21 mouse cellular contexts compared by ENCODE assay signal in genomic region chr7:66580687-66581151, GRCm38 (mm10).
DNase-seq lines count a peak whose midpoint lies in the region; ATAC-seq and TF ChIP-seq lines count a peak whose summit lies in the region.
"Had no signal": no experiment of that assay in that cellular context is flagged by ENCODE, and none has a peak within 500 bp of the region (broad histone marks: within the 10 kb centered on the region; RNA-seq: fewer than 3 reads in every experiment).

No protein-coding gene starts in this region.

- H3K36me3 ChIP-seq in hindbrain, postnatal 0 days (ENCODE audit: insufficient read depth, low read length), result no peaks in the 10 kb centered on the region
- no peaks in the 10 kb centered on the region for H3K36me3 ChIP-seq in hindbrain, embryonic 14.5 days (replicated peaks; ENCODE audit: control insufficient read depth, insufficient read depth)
- H3K36me3 ChIP-seq in ES-E14 (ENCODE audit: control insufficient read depth, insufficient read depth, low read length, poor library complexity, severe bottlenecking), result no peaks in the 10 kb centered on the region
- no peaks in the 10 kb centered on the region for H3K36me3 ChIP-seq in intestine, embryonic 15.5 days
- H3K36me3 ChIP-seq: embryonic facial prominence, embryonic 15.5 days; heart, embryonic 10.5 days; limb, embryonic 13.5 days; liver, embryonic 15.5 days; stomach, embryonic 15.5 days had no signal

- in situ Hi-C loops in ES-E14 (cut with MboI; ENCODE audit: low sequenced_read_pairs in 2 of 2, unreplicated experiment in 2 of 2), result no loop called here

- H3K4me3 ChIP-seq in hindbrain, postnatal 0 days (ENCODE audit: low read length), result no peak overlapping the region
- H3K4me3 ChIP-seq in hindbrain, embryonic 14.5 days (replicated peaks; ENCODE audit: low read length), result no peak overlapping the region
- no peak overlapping the region for H3K4me3 ChIP-seq in ES-E14 (ENCODE audit: insufficient read depth in 1 of 2, low read depth in 1 of 2, low read length in 2 of 2, poor library complexity in 1 of 2, severe bottlenecking in 1 of 2)
- H3K4me3 ChIP-seq in intestine, embryonic 15.5 days (replicated peaks), result no peak overlapping the region
- H3K4me3 ChIP-seq: embryonic facial prominence, embryonic 15.5 days; heart, embryonic 10.5 days; limb, embryonic 13.5 days; liver, embryonic 15.5 days; megakaryocyte, embryonic 14.5 days; stomach, embryonic 15.5 days had no signal

- no peak overlapping the region for H3K9ac ChIP-seq in hindbrain, postnatal 0 days (replicated peaks; ENCODE audit: low read length)
- H3K9ac ChIP-seq in hindbrain, embryonic 14.5 days, result no peak overlapping the region
- no peak overlapping the region for H3K9ac ChIP-seq in ES-E14 (ENCODE audit: insufficient read depth, low read depth, low read length, poor library complexity, severe bottlenecking)
- no peak overlapping the region for H3K9ac ChIP-seq in intestine, embryonic 15.5 days
- H3K9ac ChIP-seq: embryonic facial prominence, embryonic 15.5 days; limb, embryonic 13.5 days; liver, embryonic 15.5 days; stomach, embryonic 15.5 days had no signal

- H3K27me3 ChIP-seq in hindbrain, postnatal 0 days (ENCODE audit: insufficient read depth, low read length), result no peaks in the 10 kb centered on the region
- no peaks in the 10 kb centered on the region for H3K27me3 ChIP-seq in hindbrain, embryonic 14.5 days (ENCODE audit: control insufficient read depth, insufficient read depth, low read length)
- no peaks in the 10 kb centered on the region for H3K27me3 ChIP-seq in intestine, embryonic 15.5 days (replicated peaks)
- H3K27me3 ChIP-seq: embryonic facial prominence, embryonic 15.5 days; limb, embryonic 13.5 days; liver, embryonic 15.5 days; stomach, embryonic 15.5 days had no signal

- DNase-seq in hindbrain, postnatal 0 days (ENCODE audit: low spot score), result peak; percentile 64
- no peak for DNase-seq in hindbrain, embryonic 14.5 days (ENCODE audit: low spot score)
- peak; percentile 94 for DNase-seq in 3T3-L1 (ENCODE audit: low read depth, low spot score)
- DNase-seq in ES-E14 (ENCODE audit: low read depth, low spot score), result no peak
- DNase-seq in liver, result no peak
- no peak for DNase-seq in lung, postnatal 10 days
- DNase-seq: adrenal gland, postnatal 25 days; cerebellum, adult 9-10 months; gastrocnemius, postnatal 14 days; kidney, adult 9 months; kidney, postnatal 36 days; thymus, postnatal 14 days had no signal

- ATAC-seq in hindbrain, postnatal 0 days, result peak; percentile 81
- ATAC-seq in hindbrain, embryonic 14.5 days (ENCODE audit: low FRiP score), result no peak
- ATAC-seq in intestine, embryonic 15.5 days, result peak; percentile 82
- ATAC-seq: activated CD4-positive, CD25-positive, alpha-beta regulatory T cell, adult 4 months; lung, postnatal 0 days had no signal

- peaks cover 4% of the 10 kb centered on the region; the same call in 1 of the 2 replicates for H3K4me1 ChIP-seq in hindbrain, postnatal 0 days (ENCODE audit: insufficient read depth, low read length)
- H3K4me1 ChIP-seq in hindbrain, embryonic 14.5 days (replicated peaks; ENCODE audit: control insufficient read depth, insufficient read depth, low read length), result no peaks in the 10 kb centered on the region
- no peaks in the 10 kb centered on the region for H3K4me1 ChIP-seq in ES-E14 (ENCODE audit: control insufficient read depth in 2 of 2, insufficient read depth in 2 of 2, low read length in 2 of 2, poor library complexity in 1 of 2)
- 0 out of 2 replicates have a peak, but pooled peaks cover 2% of the 10 kb centered on the region for H3K4me1 ChIP-seq in intestine, embryonic 15.5 days (replicated peaks)
- H3K4me1 ChIP-seq: embryonic facial prominence, embryonic 15.5 days; limb, embryonic 13.5 days; liver, embryonic 15.5 days; megakaryocyte, embryonic 14.5 days; stomach, embryonic 15.5 days had no signal

- H3K4me2 ChIP-seq in hindbrain, postnatal 0 days (ENCODE audit: low read depth, low read length), result no peak overlapping the region
- no peak overlapping the region for H3K4me2 ChIP-seq in hindbrain, embryonic 14.5 days (replicated peaks)
- no peak overlapping the region for H3K4me2 ChIP-seq in intestine, embryonic 15.5 days (replicated peaks)
- H3K4me2 ChIP-seq: embryonic facial prominence, embryonic 15.5 days; limb, embryonic 13.5 days; liver, embryonic 15.5 days; stomach, embryonic 15.5 days had no signal

- H3K27ac ChIP-seq in hindbrain, postnatal 0 days, result peak overlapping the region; percentile 41; the same call in 1 of the 2 replicates
- H3K27ac ChIP-seq in hindbrain, embryonic 14.5 days, result no peak overlapping the region
- H3K27ac ChIP-seq in ES-E14 (ENCODE audit: insufficient read depth, low read depth, low read length, poor library complexity, severe bottlenecking), result 0 out of 2 replicates have a peak overlapping the region, but pooled peaks have one; percentile 60
- H3K27ac ChIP-seq in intestine, embryonic 15.5 days, result no peak overlapping the region
- H3K27ac ChIP-seq: embryonic facial prominence, embryonic 15.5 days; limb, embryonic 13.5 days; liver, embryonic 15.5 days; stomach, embryonic 15.5 days had no signal

- H3K9me3 ChIP-seq in hindbrain, postnatal 0 days (ENCODE audit: low read length), result no peaks in the 10 kb centered on the region
- H3K9me3 ChIP-seq in hindbrain, embryonic 14.5 days (ENCODE audit: control insufficient read depth, low read length), result no peaks in the 10 kb centered on the region
- no peaks in the 10 kb centered on the region for H3K9me3 ChIP-seq in ES-E14 (ENCODE audit: control insufficient read depth, insufficient read depth, low read depth, low read length)
- H3K9me3 ChIP-seq in intestine, embryonic 15.5 days, result no peaks in the 10 kb centered on the region
- H3K9me3 ChIP-seq: embryonic facial prominence, embryonic 15.5 days; heart, embryonic 10.5 days; limb, embryonic 13.5 days; liver, embryonic 15.5 days; stomach, embryonic 15.5 days had no signal

- WGBS in hindbrain, postnatal 0 days, result 42% methylated on average over 2 of the region's 2 CpGs
- 44% methylated on average over 2 of the region's 2 CpGs for WGBS in hindbrain, embryonic 14.5 days
- 47% methylated on average over 2 of the region's 2 CpGs for WGBS in intestine, embryonic 15.5 days

- TF ChIP-seq CTCF in hindbrain, postnatal 0 days (IDR thresholded peaks at IDR 0.05; ENCODE audit: low read depth), result no peak

TF ChIP-seq in ES-E14, 5 proteins besides CTCF, POLR2A, EP300 and RAD21:
- no peak for TF ChIP-seq CHD2 (IDR thresholded peaks at IDR 0.05; ENCODE audit: low read depth, low read length)
- TF ChIP-seq ZC3H11A (IDR thresholded peaks at IDR 0.05; ENCODE audit: borderline replicate concordance, low read depth, low read length), result no peak
- no peak for TF ChIP-seq ZNF384 (IDR thresholded peaks at IDR 0.05; ENCODE audit: low read depth, low read length)
- TF ChIP-seq HCFC1 (IDR thresholded peaks at IDR 0.05; ENCODE audit: borderline replicate concordance, insufficient read depth, low read length), result no peak
- TF ChIP-seq MAFK (IDR thresholded peaks at IDR 0.05; ENCODE audit: insufficient read depth, low read depth, low read length), result no peak

Comparison
In these comparisons a context has a peak if more than half of its experiments do, and no peak if none do; other contexts are left out.
1. DNase-seq: peak in hindbrain, postnatal 0 days (single experiment) and 3T3-L1 (single experiment); none in hindbrain, embryonic 14.5 days (single experiment), ES-E14 (single experiment), liver (single experiment) and lung, postnatal 10 days (single experiment).
2. H3K27ac ChIP-seq: peak in hindbrain, postnatal 0 days (single experiment) and ES-E14 (single experiment); none in hindbrain, embryonic 14.5 days (single experiment) and intestine, embryonic 15.5 days (single experiment).